Mouse (Mus musculus) liver, embryonic 18 days (tissue): ENCODE data around the gene Csrnp3. TPM values are rescaled to one million over a fixed set of nuclear protein-coding genes. Genes with fewer than 3 reads are reported as not detected.

Experiments
- polyA plus RNA-seq: library from polyadenylated mRNA; depleted of rRNA; stranded (reverse); fragments of >200 nt; gene quantifications from 2 replicates; pipeline ENCODE4 v1.2.3, GENCODE M21; 2012; rRNA removed

Csrnp3 gene
- polyA plus RNA-seq, result 0.01 and 0.02 TPM in 2 replicates

DNA sequence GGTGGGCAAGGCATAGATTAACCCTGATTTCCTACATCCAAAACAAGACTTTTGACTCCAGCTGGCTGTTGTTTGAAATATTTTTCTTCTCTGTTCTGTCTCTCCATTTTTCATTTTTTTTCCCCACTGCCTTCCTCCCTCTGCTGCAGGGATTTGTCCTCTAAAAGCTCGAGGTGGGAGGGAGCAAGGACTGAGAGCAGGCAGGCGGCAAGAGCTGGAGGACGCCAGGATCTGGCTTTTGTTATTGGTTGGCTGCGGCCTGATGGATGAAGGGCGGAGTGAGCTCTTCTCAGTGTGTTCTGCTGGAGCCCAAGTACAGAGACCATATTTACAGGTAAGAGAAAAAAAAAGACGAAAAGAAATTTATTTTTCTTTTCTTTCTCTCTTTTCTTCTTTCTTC is at the start of gene Csrnp3:
Gene Csrnp3 (plus strand): TSS at position 217 of the 400 bp plus-strand sequence.

Other genes with a start within 250 kb of the Csrnp3 start
- 0.05 and 0.13 TPM in 2 replicates for gene Scn2a, start 225.0 kb upstream of the Csrnp3 start, polyA plus RNA-seq